In the genomic region with DNA sequence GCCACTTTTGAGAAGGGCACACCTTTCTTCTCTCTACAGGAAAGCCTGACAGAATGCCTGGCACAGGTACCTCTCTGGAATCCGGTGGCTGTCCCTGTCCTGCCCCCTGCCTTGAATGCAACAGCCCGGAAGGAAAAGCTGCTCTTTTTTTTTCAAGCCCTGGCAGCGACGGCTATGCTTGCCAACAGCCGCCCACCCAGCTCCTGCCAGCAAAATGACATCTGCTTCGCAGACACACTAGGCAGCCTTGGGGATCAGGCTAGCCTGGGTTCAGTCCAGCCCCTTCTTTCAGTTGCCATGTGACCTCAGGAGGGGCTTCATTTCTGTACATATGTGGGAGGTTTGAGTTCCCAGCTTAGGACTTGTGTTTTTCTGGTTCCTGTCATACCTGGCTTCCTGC, we compare ENCODE assay signal across 13 mouse cellular contexts. TPM values are rescaled to one million over a fixed set of nuclear protein-coding genes. Genes with fewer than 3 reads are reported as not detected.
DNase-seq lines count a peak whose midpoint lies in the region; ATAC-seq and TF ChIP-seq lines count a peak whose summit lies in the region.
"Had no signal": no experiment of that assay in that cellular context is flagged by ENCODE, and none has a peak within 500 bp of the region (broad histone marks: within the 10 kb centered on the region; RNA-seq: fewer than 3 reads in every experiment).

No protein-coding gene starts in this region.

- TF ChIP-seq POLR2A in cerebellum, adult 2 months (IDR thresholded peaks at IDR 0.05; ENCODE audit: borderline replicate concordance, insufficient read depth, low read length): no peak

- no peak; the same call in 1 of the 2 replicates for ATAC-seq in hindbrain, embryonic 14.5 days (ENCODE audit: low FRiP score)
- no peak for ATAC-seq in hindbrain, embryonic 11.5 days (ENCODE audit: low FRiP score)
- no peak for ATAC-seq in kidney, embryonic 16.5 days (ENCODE audit: low FRiP score, low TSS enrichment)

- no peak for TF ChIP-seq CTCF in cerebellum, adult 2 months (IDR thresholded peaks at IDR 0.05; ENCODE audit: borderline replicate concordance, insufficient read depth, low read depth, low read length)

- 60% methylated on average over 6 of the region's 6 CpGs for WGBS in hindbrain, embryonic 14.5 days
- 86% methylated on average over 6 of the region's 6 CpGs for WGBS in hindbrain, embryonic 11.5 days
- 11% methylated on average over 6 of the region's 6 CpGs for WGBS in cerebellum, adult 2 months
- 80% methylated on average over 6 of the region's 6 CpGs for WGBS in kidney, embryonic 16.5 days

- no peak overlapping the region for H3K27ac ChIP-seq in hindbrain, embryonic 14.5 days
- H3K27ac ChIP-seq in hindbrain, embryonic 11.5 days (ENCODE audit: low read depth, low read length): no peak overlapping the region
- H3K27ac ChIP-seq in cerebellum, adult 2 months (ENCODE audit: insufficient read depth, low read length): no peak overlapping the region
- no peak overlapping the region for H3K27ac ChIP-seq in kidney, embryonic 16.5 days (ENCODE audit: low read length)
- H3K27ac ChIP-seq: embryonic facial prominence, embryonic 12.5 days; liver, embryonic 13.5 days had no signal

- no peak overlapping the region for H3K9ac ChIP-seq in hindbrain, embryonic 14.5 days
- H3K9ac ChIP-seq in hindbrain, embryonic 11.5 days (ENCODE audit: low read depth, low read length): no peak overlapping the region
- H3K9ac ChIP-seq in kidney, embryonic 16.5 days (replicated peaks; ENCODE audit: low read length): no peak overlapping the region
- H3K9ac ChIP-seq: embryonic facial prominence, embryonic 12.5 days; liver, embryonic 13.5 days had no signal

- no peak overlapping the region for H3K4me3 ChIP-seq in hindbrain, embryonic 14.5 days (replicated peaks; ENCODE audit: low read length)
- H3K4me3 ChIP-seq in hindbrain, embryonic 11.5 days (ENCODE audit: low read depth, low read length): no peak overlapping the region
- H3K4me3 ChIP-seq in cerebellum, adult 2 months (replicated peaks; ENCODE audit: insufficient read depth, low read depth, low read length): no peak overlapping the region
- H3K4me3 ChIP-seq in kidney, embryonic 16.5 days (ENCODE audit: low read length): no peak overlapping the region
- H3K4me3 ChIP-seq: embryonic facial prominence, embryonic 12.5 days; liver, embryonic 13.5 days had no signal

- H3K9me3 ChIP-seq in hindbrain, embryonic 14.5 days (ENCODE audit: control insufficient read depth, low read length): no peaks in the 10 kb centered on the region
- H3K9me3 ChIP-seq in hindbrain, embryonic 11.5 days (ENCODE audit: control insufficient read depth, low read length): no peaks in the 10 kb centered on the region
- no peaks in the 10 kb centered on the region for H3K9me3 ChIP-seq in kidney, embryonic 16.5 days (ENCODE audit: low read length)
- H3K9me3 ChIP-seq: embryonic facial prominence, embryonic 12.5 days; liver, embryonic 13.5 days had no signal

- intact Hi-C loops in left cerebral cortex, postnatal 25 days (cut with DNase I): no loop called here

- H3K4me2 ChIP-seq in hindbrain, embryonic 14.5 days (replicated peaks): no peak overlapping the region
- no peak overlapping the region for H3K4me2 ChIP-seq in hindbrain, embryonic 11.5 days (replicated peaks; ENCODE audit: low read depth, low read length)
- no peak overlapping the region for H3K4me2 ChIP-seq in kidney, embryonic 16.5 days (replicated peaks; ENCODE audit: low read depth, low read length)
- H3K4me2 ChIP-seq: embryonic facial prominence, embryonic 12.5 days; liver, embryonic 13.5 days had no signal

- DNase-seq in hindbrain, embryonic 14.5 days (ENCODE audit: low spot score): peak; percentile 58
- DNase-seq in hindbrain, embryonic 11.5 days (ENCODE audit: low spot score): no peak
- peak; percentile 37 to 60 for DNase-seq in cerebellum, adult 2 months
- peak; percentile 32 to 52 for DNase-seq in frontal cortex, postnatal 10 days (ENCODE audit: low spot score in 2 of 2)
- peak; percentile 50 to 84 for DNase-seq in left cerebral cortex, postnatal 25 days (ENCODE audit: low spot score in 2 of 2)
- no peak for DNase-seq in adrenal gland, postnatal 14 days
- no peak for DNase-seq in adrenal gland, postnatal 25 days
- DNase-seq: heart, adult 11 months; kidney, adult 11 months; liver, embryonic 13.5 days; thymus, postnatal 25 days had no signal

- no peaks in the 10 kb centered on the region for H3K36me3 ChIP-seq in hindbrain, embryonic 14.5 days (replicated peaks; ENCODE audit: control insufficient read depth, insufficient read depth)
- no peaks in the 10 kb centered on the region for H3K36me3 ChIP-seq in hindbrain, embryonic 11.5 days (ENCODE audit: control insufficient read depth, insufficient read depth, low read length)
- no peaks in the 10 kb centered on the region for H3K36me3 ChIP-seq in kidney, embryonic 16.5 days (ENCODE audit: insufficient read depth, low read length)
- H3K36me3 ChIP-seq: embryonic facial prominence, embryonic 12.5 days; liver, embryonic 13.5 days had no signal

- no peaks in the 10 kb centered on the region for H3K27me3 ChIP-seq in hindbrain, embryonic 14.5 days (ENCODE audit: control insufficient read depth, insufficient read depth, low read length)
- H3K27me3 ChIP-seq in hindbrain, embryonic 11.5 days (ENCODE audit: control insufficient read depth, insufficient read depth, low read length): no peaks in the 10 kb centered on the region
- no peaks in the 10 kb centered on the region for H3K27me3 ChIP-seq in cerebellum, adult 2 months (ENCODE audit: control insufficient read depth, insufficient read depth, low read length)
- H3K27me3 ChIP-seq in kidney, embryonic 16.5 days (ENCODE audit: insufficient read depth, low read length): no peaks in the 10 kb centered on the region
- H3K27me3 ChIP-seq: embryonic facial prominence, embryonic 12.5 days; liver, embryonic 13.5 days had no signal

- H3K4me1 ChIP-seq in hindbrain, embryonic 14.5 days (replicated peaks; ENCODE audit: control insufficient read depth, insufficient read depth, low read length): no peaks in the 10 kb centered on the region
- no peaks in the 10 kb centered on the region for H3K4me1 ChIP-seq in hindbrain, embryonic 11.5 days (replicated peaks; ENCODE audit: control insufficient read depth, insufficient read depth, low read length)
- H3K4me1 ChIP-seq in cerebellum, adult 2 months (ENCODE audit: control insufficient read depth, insufficient read depth, low read length): peaks cover 12% of the 10 kb centered on the region
- H3K4me1 ChIP-seq in kidney, embryonic 16.5 days (ENCODE audit: insufficient read depth, low read length): no peaks in the 10 kb centered on the region
- H3K4me1 ChIP-seq: liver, embryonic 13.5 days had no signal

RNA-seq across cellular contexts. Expression of a gene that starts 9.4 kb away (rescaled TPM):
- polyA plus RNA-seq in hindbrain, embryonic 14.5 days (2014; fragmentation: Nextera tagmentation; extraction: Ambion mirVana): 12.2 and 13.8 TPM in 2 replicates
- polyA plus RNA-seq in hindbrain, embryonic 11.5 days (2014; fragmentation: Nextera tagmentation; extraction: Ambion mirVana): 5.5 and 6.9 TPM in 2 replicates
- 7.0 and 7.1 TPM in 2 replicates for polyA plus RNA-seq in cerebellum, adult 2 months (2012; rRNA removed)
- 10 to 100 TPM; 34.7 to 34.9 TPM for total RNA-seq in left cerebral cortex, postnatal 25 days (2021)
- total RNA-seq in adrenal gland, postnatal 14 days (2021): 2.7 and 4.3 TPM in 2 replicates
- 4.5 and 5.2 TPM in 2 replicates for polyA plus RNA-seq in kidney, embryonic 16.5 days (2015; fragmentation: Nextera tagmentation; extraction: Ambion mirVana)
- total RNA-seq in adrenal gland, postnatal 25 days (2021): 4.9 and 5.2 TPM in 2 replicates

Comparison
In these comparisons a context has a peak if more than half of its experiments do, and no peak if none do; other contexts are left out.
1. DNase-seq: peak in hindbrain, embryonic 14.5 days (single experiment), cerebellum, adult 2 months (2 of 2), frontal cortex, postnatal 10 days (2 of 2) and left cerebral cortex, postnatal 25 days (2 of 2); none in hindbrain, embryonic 11.5 days (single experiment), adrenal gland, postnatal 14 days (single experiment) and adrenal gland, postnatal 25 days (single experiment).